Mouse (Mus musculus): ENCODE results near the gene Mbd5. TPM values are rescaled to one million over a fixed set of nuclear protein-coding genes. Genes with fewer than 3 reads are reported as not detected.
A peak's percentile ranks its signal among the peaks of the same experiment; 100 is the strongest.

Mbd5 gene
- total RNA-seq (2012; rRNA removed): 4.1 and 4.4 TPM in 2 replicates
- 1 to 10 TPM in 1 of 2 experiments, not detected in 1; 8.7 TPM for polyA plus RNA-seq (2012; ENCODE audit: insufficient read depth in 1 of 2, insufficient read length in 2 of 2, low read depth in 1 of 2, low replicate concordance in 2 of 2, missing spikeins in 1 of 2)

DNA sequence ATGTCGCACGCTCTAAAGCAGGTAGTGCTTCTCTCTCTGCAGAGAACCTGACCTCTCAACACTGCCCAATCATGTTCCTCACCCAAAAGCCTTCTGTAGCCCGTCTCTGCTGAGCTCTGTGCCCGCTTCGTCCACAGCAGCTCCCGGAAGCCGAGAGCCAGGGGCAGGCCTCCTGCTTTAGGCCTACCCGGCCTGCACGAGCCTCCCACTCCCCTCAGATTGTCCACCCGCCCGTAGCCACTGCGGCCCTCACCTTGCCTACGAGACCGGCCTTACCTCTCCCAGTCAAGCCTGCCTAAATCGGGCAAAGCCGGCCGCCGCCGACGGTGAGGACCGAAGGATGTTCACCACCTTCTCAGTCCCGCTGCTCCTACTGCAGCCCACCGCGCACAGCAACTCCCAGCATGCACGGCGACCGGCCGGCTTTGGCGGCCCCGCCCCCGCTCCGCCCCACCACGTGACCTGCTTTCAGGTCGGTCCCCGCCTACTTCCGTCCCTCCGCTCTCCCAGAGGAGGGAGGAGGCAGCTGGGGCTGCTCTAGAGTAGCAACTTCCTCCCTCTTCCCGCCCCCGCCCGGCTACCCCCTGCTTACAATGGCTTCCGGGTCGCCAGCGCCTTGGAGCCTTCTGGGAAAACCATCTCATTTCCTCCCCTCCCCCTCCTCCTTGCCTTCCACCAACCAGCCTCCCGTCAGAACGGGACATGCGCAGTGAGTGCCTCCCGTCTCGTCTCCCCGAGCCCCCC lies at the start of gene Mbd5:
Gene Mbd5, plus strand, starts transcription at position 668 of the 744 bp plus-strand sequence.
- DNase-seq (ENCODE audit: low read depth, low spot score): peak; percentile 99
- Histone ChIP-seq H3K9me3 (replicated peaks; ENCODE audit: insufficient read depth, low read length) (no peaks in the 10 kb centered on the region), H3K36me3 (ENCODE audit: control insufficient read depth in 1 of 2, insufficient read depth in 2 of 2, low read length in 2 of 2) (peaks cover 9 to 41% of the 10 kb centered on the region in 2 experiments), H3K27ac (ENCODE audit: control insufficient read depth, low read depth, low read length) (peak within 1 kb of the TSS; percentile 90), H3K9ac (ENCODE audit: control insufficient read depth, low read depth, low read length, poor library complexity, severe bottlenecking) (peak within 1 kb of the TSS; percentile 97), H3K79me2 (ENCODE audit: control insufficient read depth, insufficient read depth, low read length, poor library complexity) (peaks cover 45% of the 10 kb centered on the region), H3K4me3 (ENCODE audit: control insufficient read depth in 1 of 2, insufficient read depth in 1 of 2, low read depth in 2 of 2, low read length in 2 of 2) (peak within 1 kb of the TSS; percentile 88 to 98), H3K4me1 (ENCODE audit: control insufficient read depth in 1 of 2, insufficient read depth in 2 of 2, low read length in 2 of 2) (peaks cover 0 to 14% of the 10 kb centered on the region in 2 experiments; a peak in 3 of 4 replicates), H3K27me3 (ENCODE audit: control insufficient read depth in 1 of 2, insufficient read depth in 2 of 2, low read length in 2 of 2) (no peaks in the 10 kb centered on the region)
- TF ChIP-seq RCOR1 (IDR thresholded peaks at IDR 0.05; ENCODE audit: low read depth, low read length): no peak
- TF ChIP-seq KAT2A (conservative IDR thresholded peaks at IDR 0.05; ENCODE audit: low read depth, low read length): peak; percentile 73; the same call in 1 of the 2 replicates
- no peak; the same call in 1 of the 2 replicates for TF ChIP-seq ZMIZ1 (IDR thresholded peaks at IDR 0.05; ENCODE audit: low read depth, low read length)
- TF ChIP-seq RAD21 (IDR thresholded peaks at IDR 0.05; ENCODE audit: low read depth, low read length): no peak
- TF ChIP-seq SIN3A (IDR thresholded peaks at IDR 0.05; ENCODE audit: low read length): no peak; the same call in none of the 2 replicates
- TF ChIP-seq ELF1 (IDR thresholded peaks at IDR 0.05; ENCODE audit: low read depth, low read length): peak; percentile 90
- TF ChIP-seq MAFK (IDR thresholded peaks at IDR 0.05; ENCODE audit: borderline replicate concordance, low read depth, low read length): no peak
- TF ChIP-seq GABPA (IDR thresholded peaks at IDR 0.05; ENCODE audit: low read depth, low read length): no peak
- peak; percentile 66; the same call in 1 of the 2 replicates for TF ChIP-seq POLR2AphosphoS2 (IDR thresholded peaks at IDR 0.05; ENCODE audit: low read length)
- no peak for TF ChIP-seq MYC (IDR thresholded peaks at IDR 0.05; ENCODE audit: low read depth, low read length)
- no peak for TF ChIP-seq GATA1 (IDR thresholded peaks at IDR 0.05; ENCODE audit: low read depth, low read length)
- no peak for TF ChIP-seq E2F4 (IDR thresholded peaks at IDR 0.05; ENCODE audit: borderline replicate concordance, low read depth, low read length)
- TF ChIP-seq CHD1 (IDR thresholded peaks at IDR 0.05; ENCODE audit: low read depth, low read length): no peak
- no peak for TF ChIP-seq MEF2A (IDR thresholded peaks at IDR 0.05; ENCODE audit: extremely low read depth, insufficient replicate concordance, low read depth, low read length, poor library complexity, severe bottlenecking)
- no peak for TF ChIP-seq MYB (IDR thresholded peaks at IDR 0.05; ENCODE audit: low read depth, low read length)
- TF ChIP-seq POLR2AphosphoS5 (IDR thresholded peaks at IDR 0.05; ENCODE audit: borderline replicate concordance, low read depth, low read length): peak; percentile 67; the same call in 1 of the 2 replicates
- TF ChIP-seq BHLHE40 (IDR thresholded peaks at IDR 0.05; ENCODE audit: borderline replicate concordance, low read depth, low read length): no peak
- TF ChIP-seq HCFC1 (IDR thresholded peaks at IDR 0.05; ENCODE audit: low read depth, low read length): peak; percentile 92
- no peak; the same call in 1 of the 2 replicates for TF ChIP-seq TBP (IDR thresholded peaks at IDR 0.05; ENCODE audit: low read depth, low read length)
- peak; percentile 79 for TF ChIP-seq CHD2 (IDR thresholded peaks at IDR 0.05; ENCODE audit: low read length)
- no peak; the same call in 1 of the 2 replicates for TF ChIP-seq MXI1 (IDR thresholded peaks at IDR 0.05; ENCODE audit: low read depth, low read length)
- peak; percentile 2; the same call in 1 of the 2 replicates for TF ChIP-seq SMC3 (IDR thresholded peaks at IDR 0.05; ENCODE audit: low read depth, low read length)
- TF ChIP-seq TCF12 (IDR thresholded peaks at IDR 0.05; ENCODE audit: low read depth, low read length): peak; percentile 60
- no peak for TF ChIP-seq TAL1 (IDR thresholded peaks at IDR 0.05; ENCODE audit: low read length)
- TF ChIP-seq POLR2A (IDR thresholded peaks at IDR 0.05; ENCODE audit: control insufficient read depth in 1 of 2, insufficient read depth in 1 of 2, low read depth in 1 of 2, low read length in 2 of 2, poor library complexity in 1 of 2): peak; percentile 81 to 97
- no peak for TF ChIP-seq ZC3H11A (IDR thresholded peaks at IDR 0.05; ENCODE audit: low read depth, low read length)
- peak; percentile 61; the same call in 1 of the 2 replicates for TF ChIP-seq ETS1 (IDR thresholded peaks at IDR 0.05; ENCODE audit: low read depth, low read length)
- peak; percentile 77 for TF ChIP-seq NRF1 (IDR thresholded peaks at IDR 0.05; ENCODE audit: insufficient read depth, low read depth, low read length, poor library complexity, severe bottlenecking)
- peak; percentile 93 for TF ChIP-seq MAX (IDR thresholded peaks at IDR 0.05; ENCODE audit: low read length)
- TF ChIP-seq USF2 (IDR thresholded peaks at IDR 0.05; ENCODE audit: borderline replicate concordance in 1 of 2, insufficient read depth in 1 of 2, low read depth in 1 of 2, low read length in 2 of 2): peak; percentile 64 to 85
- TF ChIP-seq CTCF (IDR thresholded peaks at IDR 0.05 in 2 of 3, conservative IDR thresholded peaks at IDR 0.05 in 1 of 3; ENCODE audit: control insufficient read depth in 1 of 3, insufficient read depth in 1 of 3, low read depth in 2 of 3, low read length in 3 of 3, poor library complexity in 1 of 3, severe bottlenecking in 1 of 3): no peak
- TF ChIP-seq EP300 (IDR thresholded peaks at IDR 0.05; ENCODE audit: low read depth in 1 of 2, low read length in 2 of 2): no peak
- no peak for TF ChIP-seq ZNF384 (IDR thresholded peaks at IDR 0.05; ENCODE audit: low read depth, low read length)
- peak; percentile 99 for TF ChIP-seq USF1 (IDR thresholded peaks at IDR 0.05; ENCODE audit: low read depth, low read length)
- TF ChIP-seq ZKSCAN1 (IDR thresholded peaks at IDR 0.05; ENCODE audit: low read depth, low read length): no peak
